Mouse (Mus musculus) heart, embryonic 16.5 days (tissue): ENCODE data around the gene Nnat. TPM values are rescaled to one million over a fixed set of nuclear protein-coding genes. Genes with fewer than 3 reads are reported as not detected.
"Not testable (repeated sequence)": the region's sequence is repeated elsewhere in the genome, so short reads cannot be mapped to it uniquely, and the experiment has no call there.

ENCODE experiments used
- ATAC-seq: fragments of 200-750 bp; cut with Nextera tagmentation; replicated peaks from 2 replicates; pipeline ENCODE4 v1.8.0; 2017; ENCODE audit warnings: moderate number of reproducible peaks; ENCODE audit not compliant: insufficient read depth, low FRiP score; ENCODE audit errors: extremely low read depth
- H3K27ac ChIP-seq: fragments of 300-500 bp; sonication (generic); 2 replicates; pipeline ENCODE4 v1.5.1; 2014; ENCODE audit warnings: mild to moderate bottlenecking, low read length, control low read depth, moderate library complexity
- H3K27me3 ChIP-seq: fragments of 300-500 bp; sonication (generic); 2 replicates; pipeline ENCODE4 v1.6.1; 2014; ENCODE audit warnings: low read length, mixed read lengths; ENCODE audit not compliant: control insufficient read depth, insufficient read depth
- H3K36me3 ChIP-seq: fragments of 300-500 bp; sonication (generic); 2 replicates; pipeline ENCODE4 v1.6.1; 2014; ENCODE audit not compliant: control insufficient read depth, insufficient read depth
- H3K4me1 ChIP-seq: fragments of 300-500 bp; sonication (generic); 2 replicates; pipeline ENCODE4 v1.6.1; 2014; ENCODE audit warnings: low read length, mixed read lengths; ENCODE audit not compliant: control insufficient read depth, insufficient read depth
- H3K4me2 ChIP-seq: fragments of 300-500 bp; sonication (generic); 2 replicates; pipeline ENCODE4 v1.6.1; 2014; ENCODE audit warnings: low read depth, mild to moderate bottlenecking, control low read depth, low read length
- H3K4me3 ChIP-seq: fragments of 300-500 bp; sonication (generic); 2 replicates; pipeline ENCODE4 v1.5.1; 2014; ENCODE audit warnings: mild to moderate bottlenecking, control low read depth, low read length
- H3K9ac ChIP-seq: fragments of 300-500 bp; sonication (generic); 2 replicates; pipeline ENCODE4 v1.6.1; 2014; ENCODE audit warnings: low read length, control low read depth
- H3K9me3 ChIP-seq: fragments of 300-500 bp; sonication (generic); replicated peaks from 2 replicates; pipeline ENCODE4 v1.6.1; 2016; ENCODE audit warnings: low read length; ENCODE audit not compliant: control insufficient read depth
- WGBS: fragments of 180-500 bp; shearing (Covaris S2); extraction: QIAGEN DNeasy Blood & Tissue Kit; methylation state at CpG from one replicate; pipeline ENCODE4 v1.1.7; 2014; 5-methylcytosine and 5-hydroxymethylcytosine counted together
- polyA plus RNA-seq: library from polyadenylated mRNA; unstranded; fragments of >200 nt; fragmentation: Nextera tagmentation; extraction: Ambion mirVana; gene quantifications from 2 replicates; pipeline ENCODE4 v1.2.1, GENCODE M21; 2015

The Nnat gene
- polyA plus RNA-seq, 1 experiment from 2014 or later = 41.5 TPM

- Histone ChIP-seq H3K4me1 (peaks cover 11% of the 10 kb centered on the region), H3K27ac (no peak overlapping the region), H3K4me3 (no peak overlapping the region), H3K9me3 (no peaks in the 10 kb centered on the region), H3K9ac (no peak overlapping the region), H3K4me2 (no peak overlapping the region), H3K27me3 (no peaks in the 10 kb centered on the region), H3K36me3 (no peaks in the 10 kb centered on the region)
- no peak for ATAC-seq
- WGBS = 57% methylated on average over 9 of the region's 9 CpGs
Measured at GRCm38 (mm10) chr2:157569796-157570485, 10.1 kb downstream of the Nnat start.

GRCm38 (mm10) chr2:157571224-157571832 is 11.4 kb downstream of the Nnat start, which contains the start of gene Blcap:
Blcap (minus strand) TSS chr2:157571274.
- Histone ChIP-seq H3K4me3 (no peak within 1 kb of the TSS), H3K4me1 (peaks cover 7% of the 10 kb centered on the region), H3K27me3 (no peaks in the 10 kb centered on the region), H3K9me3 (no peaks in the 10 kb centered on the region), H3K9ac (no peak within 1 kb of the TSS), H3K36me3 (no peaks in the 10 kb centered on the region), H3K27ac (no peak within 1 kb of the TSS), H3K4me2 (no peak within 1 kb of the TSS)
- WGBS = 10% methylated on average over 6 of the region's 6 CpGs
- ATAC-seq = no peak

GRCm38 (mm10) chr2:157572786-157573185 is 12.9 kb downstream of the Nnat start:
- no peaks in the 10 kb centered on the region for H3K27me3 ChIP-seq
- WGBS = 59% methylated on average over 2 of the region's 2 CpGs
- H3K9me3 ChIP-seq = no peaks in the 10 kb centered on the region
- no peak overlapping the region for H3K4me3 ChIP-seq
- ATAC-seq = no peak
- H3K4me1 ChIP-seq = no peaks in the 10 kb centered on the region
- no peak overlapping the region for H3K4me2 ChIP-seq
- no peak overlapping the region for H3K27ac ChIP-seq
- no peak overlapping the region for H3K9ac ChIP-seq
- H3K36me3 ChIP-seq = no peaks in the 10 kb centered on the region

GRCm38 (mm10) chr2:157585351-157585750 is 25.5 kb downstream of the Nnat start:
- not testable (repeated sequence) for H3K27me3 ChIP-seq, H3K9me3 ChIP-seq, H3K4me2 ChIP-seq, H3K4me1 ChIP-seq, H3K4me3 ChIP-seq, H3K36me3 ChIP-seq, ATAC-seq, H3K9ac ChIP-seq, H3K27ac ChIP-seq
- WGBS = 25% methylated on average over 7 of the region's 7 CpGs

GRCm38 (mm10) chr2:157596876-157597566 is 37.1 kb downstream of the Nnat start:
- WGBS = 55% methylated on average over 22 of the region's 22 CpGs

GRCm38 (mm10) chr2:157601435-157601839 is 41.6 kb downstream of the Nnat start:
- Histone ChIP-seq H3K27ac (no peak overlapping the region), H3K9ac (no peak overlapping the region), H3K4me2 (0 out of 2 replicates have a peak overlapping the region, but pooled peaks have one; percentile 5), H3K36me3 (no peaks in the 10 kb centered on the region), H3K9me3 (no peaks in the 10 kb centered on the region), H3K27me3 (no peaks in the 10 kb centered on the region), H3K4me1 (peaks cover 12% of the 10 kb centered on the region), H3K4me3 (no peak overlapping the region)
- peak; percentile 77 for ATAC-seq
- WGBS = 20% methylated on average over 6 of the region's 6 CpGs

More at GRCm38 (mm10) chr2:157596876-157597566, 37.1 kb downstream of the Nnat start:
- peaks cover 11% of the 10 kb centered on the region for H3K4me1 ChIP-seq
- no peak for ATAC-seq
- no peaks in the 10 kb centered on the region for H3K27me3 ChIP-seq
- H3K27ac ChIP-seq = no peak overlapping the region
- H3K9ac ChIP-seq = no peak overlapping the region
- peak overlapping the region; percentile 43 for H3K4me2 ChIP-seq
- no peaks in the 10 kb centered on the region for H3K36me3 ChIP-seq
- no peaks in the 10 kb centered on the region for H3K9me3 ChIP-seq
- peak overlapping the region; percentile 6; the same call in 1 of the 2 replicates for H3K4me3 ChIP-seq

GRCm38 (mm10) chr2:157605025-157605675 is 45.3 kb downstream of the Nnat start:
- no peaks in the 10 kb centered on the region for H3K27me3 ChIP-seq
- H3K4me1 ChIP-seq = peaks cover 12% of the 10 kb centered on the region
- H3K9ac ChIP-seq = no peak overlapping the region
- H3K9me3 ChIP-seq = no peaks in the 10 kb centered on the region
- no peak overlapping the region for H3K4me3 ChIP-seq
- no peak overlapping the region for H3K4me2 ChIP-seq
- H3K36me3 ChIP-seq = no peaks in the 10 kb centered on the region
- ATAC-seq = peak; percentile 28; the same call in 1 of the 2 replicates
- 6% methylated on average over 18 of the region's 18 CpGs for WGBS
- H3K27ac ChIP-seq = no peak overlapping the region

- no peaks in the 10 kb centered on the region for H3K4me1 ChIP-seq
- H3K9me3 ChIP-seq = no peaks in the 10 kb centered on the region
- H3K27ac ChIP-seq = no peak overlapping the region
- no peak overlapping the region for H3K4me3 ChIP-seq
- H3K36me3 ChIP-seq = no peaks in the 10 kb centered on the region
- no peaks in the 10 kb centered on the region for H3K27me3 ChIP-seq
- H3K9ac ChIP-seq = no peak overlapping the region
- no peak overlapping the region for H3K4me2 ChIP-seq
- WGBS = 52% methylated on average over 9 of the region's 9 CpGs
- no peak for ATAC-seq
Measured at GRCm38 (mm10) chr2:157607542-157608236, 47.8 kb downstream of the Nnat start.
